Mouse (Mus musculus): ENCODE measurements around the gene Foxk1. TPM values are rescaled to one million over a fixed set of nuclear protein-coding genes. Genes with fewer than 3 reads are reported as not detected.

Foxk1 gene
- polyA plus RNA-seq, 1 experiment from 2014 or later: 8.4 TPM

DNA sequence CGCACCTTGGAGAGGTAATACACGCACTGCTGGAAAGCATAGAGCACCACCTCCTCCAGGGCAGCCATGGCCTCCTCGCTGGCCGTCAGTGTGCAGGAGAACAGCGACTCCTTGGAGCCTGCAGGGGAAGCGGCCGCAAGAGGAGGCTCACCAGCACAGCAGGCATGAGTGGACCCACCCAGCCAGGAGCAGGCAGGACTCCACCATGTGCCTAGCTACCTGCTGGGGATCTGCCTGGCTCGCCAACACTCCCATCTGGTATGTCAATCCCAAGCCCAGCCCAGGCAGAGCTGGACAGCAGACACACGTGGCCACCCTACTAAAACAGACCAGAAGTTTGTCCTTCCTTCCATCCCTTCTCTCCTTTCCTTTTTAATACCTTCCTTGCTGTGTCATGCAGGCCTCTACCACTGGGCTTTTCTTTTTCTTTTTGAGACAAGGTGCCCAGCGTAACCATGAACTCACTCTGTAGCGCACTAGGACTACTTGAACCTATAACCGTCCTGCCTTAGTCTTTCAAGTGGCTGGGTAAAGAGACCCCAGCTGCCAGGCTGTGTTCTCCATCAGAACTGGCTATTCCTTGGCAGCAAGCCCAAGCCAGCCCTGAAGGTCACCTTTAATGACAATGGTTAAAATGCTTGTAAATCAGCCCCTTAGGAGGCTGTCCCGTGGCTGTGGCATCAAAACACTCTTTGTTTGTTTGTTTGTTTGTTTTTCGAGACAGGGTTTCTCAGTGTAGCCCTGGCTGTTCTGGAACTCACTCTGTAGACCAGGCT is 94.2 kb downstream of the Foxk1 start:
- no peak overlapping the region for H3K4me3 ChIP-seq
- ATAC-seq (ENCODE audit: insufficient number of reproducible peaks, insufficient read depth, low FRiP score, low TSS enrichment): no peak
- WGBS: 53% methylated on average over 14 of the region's 14 CpGs
- H3K9me3 ChIP-seq: no peaks in the 10 kb centered on the region
- H3K4me2 ChIP-seq (replicated peaks): no peak overlapping the region
- H3K36me3 ChIP-seq: no peaks in the 10 kb centered on the region
- no peak overlapping the region for H3K9ac ChIP-seq
- H3K27ac ChIP-seq: no peak overlapping the region
- no peaks in the 10 kb centered on the region for H3K27me3 ChIP-seq
- peaks cover 10% of the 10 kb centered on the region; the same call in 1 of the 2 replicates for H3K4me1 ChIP-seq

DNA sequence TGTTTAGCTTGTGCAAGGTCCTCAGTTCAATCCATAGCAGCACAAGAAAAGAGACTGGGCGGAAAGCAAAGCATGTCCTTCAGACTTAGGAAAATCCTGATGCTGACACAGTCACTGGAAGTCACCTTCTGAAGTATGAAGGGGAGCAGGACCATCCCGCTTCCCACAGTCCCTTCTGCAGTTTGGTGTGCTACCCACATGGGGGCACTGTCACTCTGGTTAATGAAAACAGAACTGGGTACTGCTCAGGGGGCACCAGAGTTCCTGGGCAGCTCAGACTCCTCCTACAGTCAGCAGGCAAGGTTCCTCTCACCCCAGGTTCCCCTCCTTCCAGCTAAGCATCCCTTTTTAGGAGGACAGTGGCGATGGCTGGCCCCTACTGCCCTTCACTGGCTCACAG is 97.7 kb downstream of the Foxk1 start:
- H3K9me3 ChIP-seq: no peaks in the 10 kb centered on the region
- H3K4me1 ChIP-seq: peaks cover 12% of the 10 kb centered on the region; the same call in 1 of the 2 replicates
- no peak overlapping the region for H3K9ac ChIP-seq
- no peaks in the 10 kb centered on the region for H3K36me3 ChIP-seq
- no peak overlapping the region for H3K4me3 ChIP-seq
- no peak overlapping the region for H3K4me2 ChIP-seq (replicated peaks)
- ATAC-seq (ENCODE audit: insufficient number of reproducible peaks, insufficient read depth, low FRiP score, low TSS enrichment): no peak
- no peaks in the 10 kb centered on the region for H3K27me3 ChIP-seq
- H3K27ac ChIP-seq: no peak overlapping the region
- 35% methylated on average over 3 of the region's 3 CpGs for WGBS

DNA sequence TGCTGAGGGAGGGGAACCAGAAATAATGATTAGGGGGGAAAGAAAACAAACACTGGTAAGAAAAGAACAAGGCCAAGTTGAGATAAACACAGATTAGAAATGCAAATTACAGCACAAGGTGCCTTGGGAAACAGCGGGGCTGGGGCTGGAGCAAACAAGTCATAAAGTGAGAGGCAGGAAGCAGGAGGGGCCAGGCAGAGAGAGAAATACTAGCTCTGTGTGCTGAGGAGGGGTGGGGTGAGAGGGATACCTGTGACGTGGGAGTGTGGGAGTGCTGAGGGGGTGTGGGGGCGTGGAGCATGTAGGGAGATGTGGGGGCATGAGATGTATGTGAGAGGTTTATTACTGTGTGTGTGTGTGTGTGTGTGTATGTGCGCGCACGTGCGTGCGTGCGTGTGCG is 99.6 kb downstream of the Foxk1 start:
- no peaks in the 10 kb centered on the region for H3K27me3 ChIP-seq
- no peaks in the 10 kb centered on the region for H3K9me3 ChIP-seq
- H3K36me3 ChIP-seq: no peaks in the 10 kb centered on the region
- H3K9ac ChIP-seq: no peak overlapping the region
- no peak overlapping the region for H3K4me3 ChIP-seq
- H3K4me2 ChIP-seq (replicated peaks): no peak overlapping the region
- 78% methylated on average over 10 of the region's 10 CpGs for WGBS
- H3K27ac ChIP-seq: no peak overlapping the region
- H3K4me1 ChIP-seq: peaks cover 12% of the 10 kb centered on the region; the same call in 1 of the 2 replicates
- no peak for ATAC-seq (ENCODE audit: insufficient number of reproducible peaks, insufficient read depth, low FRiP score, low TSS enrichment)

DNA sequence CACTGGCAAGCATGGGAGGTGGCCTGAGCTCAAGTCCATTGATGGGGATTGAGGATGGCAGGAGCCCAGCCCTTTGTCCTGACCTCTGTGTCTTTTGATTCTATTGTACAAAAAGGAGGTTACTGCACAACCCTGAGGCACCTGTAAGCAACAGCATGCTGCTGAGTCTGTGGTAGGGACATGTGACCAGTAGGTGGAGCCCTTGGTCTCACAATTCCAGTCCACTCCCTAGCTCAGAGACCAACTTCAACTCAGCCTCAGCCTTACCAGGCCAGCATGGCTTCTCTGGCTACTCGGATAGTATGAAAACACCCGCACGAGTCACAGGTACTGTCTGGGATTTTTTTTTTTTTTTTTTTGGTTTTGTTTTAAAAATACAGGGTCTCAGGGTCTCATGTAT is 101.1 kb downstream of the Foxk1 start:
- ATAC-seq (ENCODE audit: insufficient number of reproducible peaks, insufficient read depth, low FRiP score, low TSS enrichment): 0 out of 2 replicates have a peak, but pooled peaks have one; percentile 23
- no peak overlapping the region for H3K4me3 ChIP-seq
- H3K9ac ChIP-seq: no peak overlapping the region
- peaks cover 12% of the 10 kb centered on the region; the same call in 1 of the 2 replicates for H3K4me1 ChIP-seq
- no peaks in the 10 kb centered on the region for H3K27me3 ChIP-seq
- no peaks in the 10 kb centered on the region for H3K36me3 ChIP-seq
- 5% methylated on average over 3 of the region's 3 CpGs for WGBS
- H3K27ac ChIP-seq: no peak overlapping the region
- no peak overlapping the region for H3K4me2 ChIP-seq (replicated peaks)
- H3K9me3 ChIP-seq: no peaks in the 10 kb centered on the region

DNA sequence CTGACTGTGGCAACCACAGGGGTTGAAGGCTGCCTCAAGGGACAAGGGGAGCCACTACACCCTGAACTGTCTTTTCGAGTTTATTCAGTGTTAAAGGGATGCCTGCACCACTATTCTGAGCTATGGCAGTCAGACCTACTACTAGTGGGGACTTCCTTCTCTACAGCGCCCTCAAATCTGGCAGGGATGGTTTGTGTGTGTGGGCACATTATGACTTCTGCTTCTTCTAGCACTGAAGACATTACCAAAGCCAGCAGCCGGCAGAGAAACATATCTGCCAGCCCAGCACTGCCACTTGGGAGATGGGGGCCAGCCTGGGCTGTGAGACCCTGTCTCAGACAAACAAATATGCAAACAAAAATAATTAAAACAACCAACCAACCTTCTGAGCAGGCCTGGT is 102.9 kb downstream of the Foxk1 start:
- Histone ChIP-seq H3K4me2 (replicated peaks) (no peak overlapping the region), H3K27me3 (no peaks in the 10 kb centered on the region), H3K4me3 (no peak overlapping the region), H3K27ac (no peak overlapping the region), H3K9ac (no peak overlapping the region), H3K9me3 (no peaks in the 10 kb centered on the region), H3K4me1 (peaks cover 15% of the 10 kb centered on the region), H3K36me3 (no peaks in the 10 kb centered on the region)
- no peak for ATAC-seq (ENCODE audit: insufficient number of reproducible peaks, insufficient read depth, low FRiP score, low TSS enrichment)
- WGBS: 77% methylated on average over 3 of the region's 3 CpGs

DNA sequence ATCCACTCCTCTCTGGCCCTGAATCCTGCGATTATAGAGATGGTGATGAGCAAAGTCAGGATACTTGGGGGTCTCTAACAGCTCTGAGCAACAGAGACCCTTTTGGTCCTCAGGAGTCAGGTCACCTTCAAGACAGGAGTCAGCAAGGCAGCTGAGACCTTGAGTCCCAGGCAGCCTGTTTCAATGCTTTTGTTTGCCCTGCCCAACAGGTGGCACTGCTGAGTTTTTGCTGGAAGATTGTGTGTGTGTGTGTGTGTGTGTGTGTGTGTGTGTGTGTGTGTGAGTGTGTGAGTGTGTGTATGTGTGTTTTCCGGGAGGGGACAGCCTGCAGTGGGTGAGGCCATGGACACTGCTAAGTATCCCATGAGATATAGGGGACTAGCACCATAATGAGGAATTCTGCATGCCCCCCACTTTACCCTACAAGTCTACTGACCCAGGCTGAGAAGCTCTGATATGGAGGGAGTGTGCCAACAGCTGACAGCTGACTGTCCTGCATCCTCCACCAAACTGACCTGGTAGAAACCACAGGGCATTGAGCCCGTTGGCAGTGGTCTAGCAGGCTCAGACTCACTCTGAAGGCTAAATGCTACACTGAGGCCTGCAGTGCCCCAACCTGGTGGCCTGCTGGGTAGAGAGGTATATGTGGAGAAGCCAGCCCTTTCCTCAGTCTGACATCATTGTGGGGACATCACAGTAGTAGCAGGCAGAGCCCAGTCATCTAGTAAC is 104.6 kb downstream of the Foxk1 start:
- Histone ChIP-seq H3K9me3 (no peaks in the 10 kb centered on the region), H3K4me2 (replicated peaks) (no peak overlapping the region), H3K4me3 (no peak overlapping the region), H3K27ac (no peak overlapping the region), H3K9ac (no peak overlapping the region), H3K4me1 (peaks cover 16% of the 10 kb centered on the region), H3K36me3 (no peaks in the 10 kb centered on the region), H3K27me3 (no peaks in the 10 kb centered on the region)
- 64% methylated on average over 3 of the region's 3 CpGs for WGBS
- no peak for ATAC-seq (ENCODE audit: insufficient number of reproducible peaks, insufficient read depth, low FRiP score, low TSS enrichment)

DNA sequence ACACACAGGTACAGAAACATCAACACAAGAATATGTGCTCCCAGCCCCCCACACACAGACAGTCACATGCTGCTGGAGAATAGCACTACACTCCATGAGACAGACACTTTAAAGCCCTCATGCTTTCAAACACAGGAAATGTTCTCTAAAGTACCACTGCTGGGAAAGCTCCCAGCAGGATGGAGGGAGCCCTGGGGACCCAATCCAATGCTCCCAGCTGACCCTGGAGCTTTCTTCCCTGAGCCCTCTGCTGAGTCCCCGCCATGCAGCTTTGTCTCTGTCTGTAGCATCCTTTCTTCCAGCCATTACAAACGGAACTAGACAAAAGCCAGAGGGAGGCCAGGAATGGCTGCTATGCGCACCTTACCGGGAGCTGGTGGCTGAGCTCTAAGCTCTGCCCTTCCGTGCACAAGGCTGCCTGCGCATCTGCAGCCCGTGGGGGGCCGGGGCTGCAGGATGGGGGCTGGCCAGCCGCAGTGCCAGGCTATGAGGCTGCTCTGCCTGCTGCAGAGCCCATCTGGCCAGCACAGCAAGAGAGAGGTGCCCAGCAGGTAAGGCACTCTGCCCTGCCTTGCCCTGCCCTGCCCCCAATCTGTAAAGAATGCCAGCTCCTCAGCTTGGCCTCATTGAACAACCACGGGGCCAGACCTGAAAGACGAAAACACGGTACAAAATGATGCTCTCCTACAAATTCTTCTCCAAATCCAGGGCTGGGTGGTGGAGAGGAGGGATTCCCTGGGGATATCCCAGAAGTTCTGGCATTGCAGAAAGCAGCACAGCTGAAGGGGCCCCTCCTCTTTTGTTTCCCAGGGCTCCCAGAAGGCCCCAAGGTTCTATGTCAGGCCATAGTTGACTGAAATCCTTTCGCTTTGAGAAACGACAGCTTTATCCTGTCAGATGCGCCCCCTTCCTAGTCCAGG is 108.1 kb downstream of the Foxk1 start:
- no peak for ATAC-seq (ENCODE audit: insufficient number of reproducible peaks, insufficient read depth, low FRiP score, low TSS enrichment)
- peak overlapping the region; percentile 33 for H3K9ac ChIP-seq
- no peaks in the 10 kb centered on the region for H3K36me3 ChIP-seq
- no peak overlapping the region for H3K4me3 ChIP-seq
- H3K27ac ChIP-seq: peak overlapping the region; percentile 69; the same call in 1 of the 2 replicates
- peaks cover 14% of the 10 kb centered on the region for H3K4me1 ChIP-seq
- peak overlapping the region; percentile 34 for H3K4me2 ChIP-seq (replicated peaks)
- H3K27me3 ChIP-seq: no peaks in the 10 kb centered on the region
- 8% methylated on average over 15 of the region's 15 CpGs for WGBS
- no peaks in the 10 kb centered on the region for H3K9me3 ChIP-seq

DNA sequence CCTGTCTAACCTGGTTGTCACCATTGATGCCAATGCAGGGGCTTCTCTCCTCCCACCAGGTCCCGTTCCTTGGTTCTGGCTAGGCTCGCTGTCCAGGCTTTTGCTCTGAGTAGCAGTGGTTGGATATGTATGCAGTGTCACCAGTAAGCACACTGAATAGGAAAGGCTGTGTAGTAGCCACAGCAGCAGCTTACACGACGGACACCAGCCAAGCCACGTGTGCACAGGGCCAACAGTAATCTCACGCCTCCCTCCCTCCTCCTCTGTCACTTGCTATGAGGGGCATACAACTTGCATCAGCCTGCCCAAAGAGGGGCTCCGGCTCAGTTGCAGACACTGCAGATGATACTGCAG is 108.7 kb downstream of the Foxk1 start:
- H3K9me3 ChIP-seq: no peaks in the 10 kb centered on the region
- WGBS: 48% methylated on average over 7 of the region's 7 CpGs
- H3K4me3 ChIP-seq: no peak overlapping the region
- no peaks in the 10 kb centered on the region for H3K27me3 ChIP-seq
- no peaks in the 10 kb centered on the region for H3K36me3 ChIP-seq
- H3K27ac ChIP-seq: 0 out of 2 replicates have a peak overlapping the region, but pooled peaks have one; percentile 36
- H3K4me1 ChIP-seq: peaks cover 14% of the 10 kb centered on the region
- no peak for ATAC-seq (ENCODE audit: insufficient number of reproducible peaks, insufficient read depth, low FRiP score, low TSS enrichment)
- 0 out of 2 replicates have a peak overlapping the region, but pooled peaks have one; percentile 34 for H3K4me2 ChIP-seq (replicated peaks)
- H3K9ac ChIP-seq: no peak overlapping the region

Other genes starting within 250 kb of the Foxk1 start
- gene Ap5z1, start 62.4 kb downstream of the Foxk1 start, polyA plus RNA-seq (2016; fragmentation: Nextera tagmentation; extraction: Ambion mirVana): 10.8 and 12.4 TPM in 2 replicates
- 0.17 and 0.36 TPM in 2 replicates for gene Papolb, start 128.6 kb downstream of the Foxk1 start, polyA plus RNA-seq (2016; fragmentation: Nextera tagmentation; extraction: Ambion mirVana)
- 6.4 and 6.9 TPM in 2 replicates for gene Radil, start 149.6 kb downstream of the Foxk1 start, polyA plus RNA-seq (2016; fragmentation: Nextera tagmentation; extraction: Ambion mirVana)
- gene Mmd2, start 207.3 kb downstream of the Foxk1 start, polyA plus RNA-seq (2016; fragmentation: Nextera tagmentation; extraction: Ambion mirVana): 5.1 and 6.0 TPM in 2 replicates
- gene Wipi2, start 226.2 kb downstream of the Foxk1 start, polyA plus RNA-seq (2016; fragmentation: Nextera tagmentation; extraction: Ambion mirVana): 67.2 and 73.4 TPM in 2 replicates